Mouse (Mus musculus): Measurements from ENCODE around the gene Dgat2. TPM values are rescaled to one million over a fixed set of nuclear protein-coding genes. Genes with fewer than 3 reads are reported as not detected.

Gene Dgat2
- 21.4 and 22.0 TPM in 2 replicates for polyA plus RNA-seq (2015; fragmentation: Nextera tagmentation; extraction: Ambion mirVana)

- Histone ChIP-seq H3K9me3 (no peaks in the 10 kb centered on the region), H3K4me1 (peaks cover 12% of the 10 kb centered on the region), H3K4me2 (peak within 1 kb of the TSS; percentile 89), H3K27ac (peak within 1 kb of the TSS; percentile 79), H3K4me3 (peak within 1 kb of the TSS; percentile 76), H3K27me3 (replicated peaks) (peaks cover 8% of the 10 kb centered on the region; the same call in 1 of the 2 replicates), H3K36me3 (replicated peaks) (no peaks in the 10 kb centered on the region), H3K9ac (peak within 1 kb of the TSS; percentile 89)
- 1% methylated on average over 63 of the region's 63 CpGs for WGBS
- ATAC-seq (replicated peaks) = peak; percentile 95
These were observed at the start of gene Dgat2 for GRCm38 (mm10) chr7:99182432-99183172. Dgat2 (minus strand) TSS chr7:99182719.

- Histone ChIP-seq H3K4me3 (no peak overlapping the region), H3K9me3 (no peaks in the 10 kb centered on the region), H3K27me3 (replicated peaks) (no peaks in the 10 kb centered on the region), H3K4me1 (no peaks in the 10 kb centered on the region), H3K36me3 (replicated peaks) (no peaks in the 10 kb centered on the region), H3K27ac (no peak overlapping the region), H3K9ac (no peak overlapping the region), H3K4me2 (no peak overlapping the region)
- 75% methylated on average over 7 of the region's 7 CpGs for WGBS
- no peak for ATAC-seq (replicated peaks)
These were observed 47.7 kb upstream of the Dgat2 start for GRCm38 (mm10) chr7:99230061-99230747.

- Histone ChIP-seq H3K27me3 (replicated peaks) (no peaks in the 10 kb centered on the region), H3K4me3 (no peak overlapping the region), H3K36me3 (replicated peaks) (no peaks in the 10 kb centered on the region), H3K9me3 (no peaks in the 10 kb centered on the region), H3K4me2 (no peak overlapping the region), H3K27ac (no peak overlapping the region), H3K4me1 (no peaks in the 10 kb centered on the region), H3K9ac (no peak overlapping the region)
- ATAC-seq (replicated peaks) = no peak
- WGBS = 12% methylated on average over 2 of the region's 2 CpGs
These were observed 46.9 kb upstream of the Dgat2 start for GRCm38 (mm10) chr7:99229411-99229810.

GRCm38 (mm10) chr7:99228825-99229224, 46.3 kb upstream of the Dgat2 start:
- Histone ChIP-seq H3K4me3 (no peak overlapping the region), H3K9ac (no peak overlapping the region), H3K4me1 (no peaks in the 10 kb centered on the region), H3K27me3 (replicated peaks) (no peaks in the 10 kb centered on the region), H3K36me3 (replicated peaks) (no peaks in the 10 kb centered on the region), H3K4me2 (no peak overlapping the region), H3K9me3 (no peaks in the 10 kb centered on the region), H3K27ac (no peak overlapping the region)
- 83% methylated on average over 8 of the region's 8 CpGs for WGBS
- no peak for ATAC-seq (replicated peaks)

- H3K9ac ChIP-seq = no peak overlapping the region
- no peaks in the 10 kb centered on the region for H3K9me3 ChIP-seq
- no peaks in the 10 kb centered on the region for H3K36me3 ChIP-seq (replicated peaks)
- H3K4me2 ChIP-seq = no peak overlapping the region
- ATAC-seq (replicated peaks) = no peak
- no peaks in the 10 kb centered on the region for H3K27me3 ChIP-seq (replicated peaks)
- H3K4me3 ChIP-seq = no peak overlapping the region
- H3K27ac ChIP-seq = no peak overlapping the region
- no peaks in the 10 kb centered on the region for H3K4me1 ChIP-seq
- 89% methylated on average over 4 of the region's 4 CpGs for WGBS
These were observed 44.7 kb upstream of the Dgat2 start for GRCm38 (mm10) chr7:99227267-99227666.

- Histone ChIP-seq H3K4me1 (no peaks in the 10 kb centered on the region), H3K9ac (no peak overlapping the region), H3K9me3 (no peaks in the 10 kb centered on the region), H3K4me2 (no peak overlapping the region), H3K4me3 (no peak overlapping the region), H3K27me3 (replicated peaks) (no peaks in the 10 kb centered on the region), H3K36me3 (replicated peaks) (no peaks in the 10 kb centered on the region), H3K27ac (no peak overlapping the region)
- ATAC-seq (replicated peaks) = no peak
- WGBS = 95% methylated on average over 10 of the region's 10 CpGs
These were observed 44.1 kb upstream of the Dgat2 start for GRCm38 (mm10) chr7:99226662-99227061.

- 76% methylated on average over 6 of the region's 6 CpGs for WGBS
These were observed 42.9 kb upstream of the Dgat2 start for GRCm38 (mm10) chr7:99225421-99225820.

GRCm38 (mm10) chr7:99224648-99225190, 42.2 kb upstream of the Dgat2 start:
- no peaks in the 10 kb centered on the region for H3K36me3 ChIP-seq (replicated peaks)

More at GRCm38 (mm10) chr7:99225421-99225820, 42.9 kb upstream of the Dgat2 start:
- no peak overlapping the region for H3K27ac ChIP-seq
- H3K9ac ChIP-seq = no peak overlapping the region
- no peaks in the 10 kb centered on the region for H3K27me3 ChIP-seq (replicated peaks)
- H3K4me3 ChIP-seq = no peak overlapping the region
- no peak overlapping the region for H3K4me2 ChIP-seq
- ATAC-seq (replicated peaks) = no peak
- H3K36me3 ChIP-seq (replicated peaks) = no peaks in the 10 kb centered on the region
- H3K4me1 ChIP-seq = no peaks in the 10 kb centered on the region
- no peaks in the 10 kb centered on the region for H3K9me3 ChIP-seq

GRCm38 (mm10) chr7:99224225-99224624, 41.7 kb upstream of the Dgat2 start:
- no peak overlapping the region for H3K27ac ChIP-seq
- H3K9me3 ChIP-seq = no peaks in the 10 kb centered on the region
- H3K4me2 ChIP-seq = no peak overlapping the region
- 63% methylated on average over 7 of the region's 7 CpGs for WGBS
- H3K36me3 ChIP-seq (replicated peaks) = no peaks in the 10 kb centered on the region
- H3K4me1 ChIP-seq = no peaks in the 10 kb centered on the region
- H3K27me3 ChIP-seq (replicated peaks) = no peaks in the 10 kb centered on the region
- ATAC-seq (replicated peaks) = no peak
- no peak overlapping the region for H3K9ac ChIP-seq
- H3K4me3 ChIP-seq = no peak overlapping the region

More at GRCm38 (mm10) chr7:99224648-99225190, 42.2 kb upstream of the Dgat2 start:
- ATAC-seq (replicated peaks) = no peak
- Histone ChIP-seq H3K4me2 (no peak overlapping the region), H3K4me3 (no peak overlapping the region), H3K27ac (no peak overlapping the region), H3K27me3 (replicated peaks) (no peaks in the 10 kb centered on the region), H3K9me3 (no peaks in the 10 kb centered on the region), H3K4me1 (no peaks in the 10 kb centered on the region), H3K9ac (no peak overlapping the region)
- 39% methylated on average over 1 of the region's 1 CpGs for WGBS

GRCm38 (mm10) chr7:99217338-99218074, 35.0 kb upstream of the Dgat2 start:
- H3K9ac ChIP-seq = no peak overlapping the region
- no peaks in the 10 kb centered on the region for H3K27me3 ChIP-seq (replicated peaks)
- no peaks in the 10 kb centered on the region for H3K4me1 ChIP-seq
- H3K4me3 ChIP-seq = no peak overlapping the region
- H3K36me3 ChIP-seq (replicated peaks) = no peaks in the 10 kb centered on the region
- H3K4me2 ChIP-seq = no peak overlapping the region
- peak; percentile 69; the same call in 1 of the 2 replicates for ATAC-seq (replicated peaks)
- H3K27ac ChIP-seq = no peak overlapping the region
- WGBS = 60% methylated on average over 3 of the region's 3 CpGs
- H3K9me3 ChIP-seq = no peaks in the 10 kb centered on the region

- no peak overlapping the region for H3K27ac ChIP-seq
- H3K4me2 ChIP-seq = no peak overlapping the region
- H3K9ac ChIP-seq = no peak overlapping the region
- no peaks in the 10 kb centered on the region for H3K9me3 ChIP-seq
- H3K4me3 ChIP-seq = no peak overlapping the region
- no peak for ATAC-seq (replicated peaks)
- H3K27me3 ChIP-seq (replicated peaks) = no peaks in the 10 kb centered on the region
- 75% methylated on average over 8 of the region's 8 CpGs for WGBS
- no peaks in the 10 kb centered on the region for H3K4me1 ChIP-seq
- no peaks in the 10 kb centered on the region for H3K36me3 ChIP-seq (replicated peaks)
These were observed 32.9 kb upstream of the Dgat2 start for GRCm38 (mm10) chr7:99215347-99215855.

Data from midbrain, embryonic 15.5 days (tissue).